Mouse (Mus musculus): ENCODE measurements around the gene Rint1. TPM values are rescaled to one million over a fixed set of nuclear protein-coding genes. Genes with fewer than 3 reads are reported as not detected.
A peak's percentile ranks its signal among the peaks of the same experiment; 100 is the strongest.

Gene Rint1
- 22.5 and 23.4 TPM in 2 replicates for total RNA-seq (2017)

- ATAC-seq (replicated peaks; ENCODE audit: low read depth, poor library complexity, severe bottlenecking) = peak; percentile 86
Observed at GRCm38 (mm10) chr5:23787536-23788389, at the start of gene Rint1. TSS of gene Rint1 (plus strand) at chr5:23787711.

DNA sequence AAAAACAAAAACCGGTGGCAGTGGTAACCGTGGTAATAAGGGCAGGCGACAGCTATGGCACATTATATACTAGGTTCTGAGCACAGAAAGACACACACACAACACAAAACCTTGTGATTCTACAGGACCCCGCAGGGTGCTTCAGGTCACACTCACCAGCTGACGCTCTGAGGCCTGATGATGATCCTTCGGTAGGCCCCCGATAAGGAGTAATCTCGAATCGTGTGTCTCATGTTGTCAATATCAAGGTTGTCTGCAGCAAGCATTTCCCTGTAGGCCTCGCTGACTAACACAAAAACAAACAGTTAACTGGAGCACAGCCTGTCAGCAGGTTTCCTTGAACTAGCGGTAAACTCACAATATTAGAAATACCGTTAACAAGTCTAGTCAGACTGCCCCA is 44.2 kb upstream of the Rint1 start:
- ATAC-seq (replicated peaks; ENCODE audit: low read depth, poor library complexity, severe bottlenecking) = no peak

DNA sequence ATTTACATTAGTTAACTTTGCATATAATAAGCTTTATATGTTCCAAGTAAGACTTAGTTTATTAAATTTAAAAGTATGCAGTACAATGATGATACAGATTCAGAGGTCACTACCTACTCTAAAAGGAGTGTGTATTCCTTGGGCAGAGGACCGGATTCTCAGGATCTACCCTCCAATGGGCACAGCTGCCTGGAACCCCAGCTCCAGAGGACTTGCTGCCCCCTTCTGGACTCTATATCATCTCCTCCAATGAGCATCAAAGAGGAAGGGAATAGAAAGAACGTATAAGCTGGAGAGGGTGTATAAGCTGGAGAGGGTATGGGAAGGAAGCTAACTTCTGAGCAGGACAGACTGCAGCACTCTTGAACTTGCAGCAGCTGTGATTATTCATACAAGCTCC is 37.6 kb upstream of the Rint1 start:
- ATAC-seq (replicated peaks; ENCODE audit: low read depth, poor library complexity, severe bottlenecking) = no peak

GRCm38 (mm10) chr5:23755591-23755990 is 31.9 kb upstream of the Rint1 start:
- ATAC-seq (replicated peaks; ENCODE audit: low read depth, poor library complexity, severe bottlenecking) = no peak

- ATAC-seq (replicated peaks; ENCODE audit: low read depth, poor library complexity, severe bottlenecking) = no peak
Observed at GRCm38 (mm10) chr5:23756368-23756767, 31.1 kb upstream of the Rint1 start.

- ATAC-seq (replicated peaks; ENCODE audit: low read depth, poor library complexity, severe bottlenecking) = peak; percentile 93
Observed at GRCm38 (mm10) chr5:23758633-23759032, 28.9 kb upstream of the Rint1 start.

DNA sequence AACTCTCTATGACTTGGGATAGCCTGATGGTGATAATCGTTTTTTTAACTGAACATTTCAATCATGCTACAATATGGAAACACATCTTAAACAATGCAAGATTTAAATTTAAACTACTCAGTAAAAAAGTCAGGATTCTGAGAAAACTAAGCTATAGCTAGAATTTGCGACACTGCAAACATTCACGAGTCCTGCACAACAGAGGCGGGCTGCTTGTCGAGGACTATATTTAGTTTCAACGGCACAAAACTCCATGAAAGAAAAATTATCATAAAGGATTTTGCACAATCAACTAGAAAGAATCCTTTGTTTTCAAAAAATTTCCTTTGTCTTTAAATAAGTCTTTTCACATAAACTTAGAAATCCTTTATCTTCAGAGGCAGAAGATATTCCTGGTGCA is 25.0 kb upstream of the Rint1 start:
- ATAC-seq (replicated peaks; ENCODE audit: low read depth, poor library complexity, severe bottlenecking) = no peak

DNA sequence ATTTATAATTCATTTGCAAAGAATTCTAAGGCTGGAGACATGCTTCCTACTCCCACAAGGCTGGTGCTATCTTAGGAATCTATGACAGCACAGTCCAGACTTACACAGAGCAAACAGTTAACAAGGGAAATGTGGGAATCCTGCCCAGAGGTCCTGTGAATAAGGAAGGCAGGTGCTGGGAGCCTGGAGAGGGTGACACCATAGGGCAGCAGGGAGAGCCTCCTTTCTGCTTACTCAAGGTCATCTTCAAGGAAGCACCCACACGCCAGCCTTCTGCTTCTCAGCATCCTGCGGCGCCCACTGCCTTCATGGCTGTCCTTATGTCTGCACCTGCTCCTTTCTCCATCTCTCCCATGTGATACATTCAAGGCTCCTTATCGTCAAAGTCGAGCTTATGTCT is 23.0 kb upstream of the Rint1 start:
- no peak for ATAC-seq (replicated peaks; ENCODE audit: low read depth, poor library complexity, severe bottlenecking)

DNA sequence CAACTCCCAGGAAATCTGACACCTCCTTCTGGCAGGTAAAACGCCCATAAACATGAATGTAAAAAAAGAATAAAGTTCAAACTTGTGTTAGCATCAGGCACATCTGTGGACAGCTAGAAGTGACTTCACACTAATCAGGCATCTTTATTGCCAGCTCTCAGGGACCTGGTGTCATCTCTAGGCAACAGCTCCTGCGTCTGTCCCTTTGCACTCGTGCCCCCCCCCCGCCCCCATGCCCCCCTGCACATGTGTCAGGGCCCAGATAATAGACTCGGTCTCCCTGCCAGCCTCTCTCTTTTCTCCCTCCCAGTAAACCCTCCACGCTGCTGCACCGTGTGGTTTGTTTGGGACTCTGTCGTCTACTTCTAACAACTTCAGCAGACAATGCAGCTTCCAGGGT is 16.4 kb upstream of the Rint1 start:
- peak; percentile 36; the same call in 1 of the 2 replicates for ATAC-seq (replicated peaks; ENCODE audit: low read depth, poor library complexity, severe bottlenecking)

GRCm38 (mm10) chr5:23774186-23774585 is 13.3 kb upstream of the Rint1 start:
- ATAC-seq (replicated peaks; ENCODE audit: low read depth, poor library complexity, severe bottlenecking) = no peak

- no peak for ATAC-seq (replicated peaks; ENCODE audit: low read depth, poor library complexity, severe bottlenecking)
Observed at GRCm38 (mm10) chr5:23780516-23780915, 7.0 kb upstream of the Rint1 start.

- no peak for ATAC-seq (replicated peaks; ENCODE audit: low read depth, poor library complexity, severe bottlenecking)
Observed at GRCm38 (mm10) chr5:23781172-23781571, 6.3 kb upstream of the Rint1 start.

GRCm38 (mm10) chr5:23782051-23782810 is 5.3 kb upstream of the Rint1 start:
- no peak for ATAC-seq (replicated peaks; ENCODE audit: low read depth, poor library complexity, severe bottlenecking)

DNA sequence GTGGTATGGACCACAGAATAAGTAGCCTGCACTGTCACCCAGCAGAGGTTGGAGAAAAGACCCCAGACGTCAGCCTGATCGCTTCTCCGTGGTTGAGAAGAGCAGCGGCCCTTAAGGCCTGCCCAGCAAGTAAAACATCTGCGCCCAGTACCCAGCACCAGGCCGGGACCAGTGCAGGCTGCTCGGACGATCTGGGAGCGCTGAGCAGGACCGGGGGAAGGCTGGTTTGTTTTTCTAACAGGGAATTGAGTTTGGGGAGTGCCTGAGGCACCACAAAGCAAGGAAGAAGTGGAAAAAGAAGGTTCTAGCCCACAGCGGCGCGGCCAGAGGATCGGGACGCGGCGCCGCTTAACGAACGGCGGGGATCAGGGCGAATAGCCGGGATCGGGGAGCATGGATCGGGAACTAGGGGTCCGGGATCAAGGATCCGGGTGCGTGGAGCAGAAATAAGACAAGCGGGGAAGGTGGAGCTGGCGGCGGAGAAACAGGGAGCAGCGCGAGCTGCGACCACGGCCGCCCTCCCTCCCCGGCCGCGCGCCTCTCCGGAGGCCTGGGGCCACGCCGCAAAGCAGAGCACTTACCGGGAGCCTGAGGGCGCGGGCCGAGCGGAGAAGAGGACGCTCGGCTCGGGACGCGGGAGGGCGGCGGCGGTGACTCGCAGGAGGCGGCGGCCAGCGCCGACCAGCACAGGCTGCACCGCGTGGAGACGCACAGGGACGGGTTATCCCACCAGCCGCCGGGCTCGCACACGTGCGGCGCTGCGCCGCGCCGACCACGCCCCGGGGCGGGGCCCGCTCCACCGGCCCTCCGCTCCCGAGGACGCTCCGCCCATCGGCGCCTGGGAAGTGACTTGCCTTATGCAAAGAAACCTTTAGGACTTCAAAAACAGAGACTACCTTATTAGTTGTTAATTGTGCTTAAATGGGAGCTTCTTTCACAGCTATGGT is 4.3 kb upstream of the Rint1 start, which contains the start of gene Pus7:
Gene Pus7 (minus strand): TSS at position 781 of the 947 bp plus-strand sequence.
- ATAC-seq (replicated peaks; ENCODE audit: low read depth, poor library complexity, severe bottlenecking) = peak; percentile 59

DNA sequence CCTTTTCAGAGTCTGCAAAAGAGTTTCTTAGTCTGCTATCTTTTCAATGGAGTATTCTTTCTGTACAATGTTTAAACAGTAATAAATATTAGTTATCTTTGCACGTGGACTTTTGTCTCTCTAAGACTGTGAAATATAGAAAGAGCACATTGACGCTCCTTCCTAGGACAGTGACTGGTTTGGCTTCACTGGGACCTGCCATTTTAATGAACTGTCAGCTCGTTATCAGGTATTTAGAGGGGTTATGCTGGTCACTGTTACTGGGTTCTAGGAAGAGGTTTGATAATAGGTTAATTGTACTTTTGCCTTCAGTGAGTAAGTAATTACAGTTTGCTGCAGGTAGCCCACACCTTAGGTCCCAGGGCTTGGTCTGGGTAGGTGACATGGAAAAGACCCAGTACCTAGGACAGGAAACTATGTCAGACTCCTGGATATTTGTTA is 899 bp downstream of the Rint1 start:
- ATAC-seq (replicated peaks; ENCODE audit: low read depth, poor library complexity, severe bottlenecking) = no peak

DNA sequence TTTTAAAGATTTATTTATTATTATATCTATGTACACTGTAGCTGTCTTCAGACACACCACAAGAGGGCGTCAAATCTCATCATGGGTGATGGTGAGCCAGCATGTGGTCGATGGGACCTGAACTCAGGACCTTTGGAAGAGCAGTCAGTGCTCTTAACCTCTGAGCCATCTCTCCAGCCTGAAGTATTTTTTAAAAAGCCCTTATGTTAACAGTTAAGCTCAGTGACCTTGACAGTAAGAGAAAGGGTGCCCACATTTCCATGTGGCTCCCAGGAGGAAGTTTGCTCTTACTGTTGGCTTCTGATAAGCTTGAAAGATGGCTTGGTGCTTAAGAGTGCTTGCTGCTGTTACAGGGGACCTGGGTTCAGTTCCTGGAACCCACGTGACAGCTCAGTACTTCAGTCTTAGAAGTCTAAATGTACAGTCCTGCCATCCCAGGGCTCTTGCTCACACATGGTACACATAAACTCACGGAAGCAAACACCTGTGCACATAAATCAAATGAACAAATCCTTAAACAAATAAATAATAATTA is 1.6 kb downstream of the Rint1 start:
- ATAC-seq (replicated peaks; ENCODE audit: low read depth, poor library complexity, severe bottlenecking) = no peak

DNA sequence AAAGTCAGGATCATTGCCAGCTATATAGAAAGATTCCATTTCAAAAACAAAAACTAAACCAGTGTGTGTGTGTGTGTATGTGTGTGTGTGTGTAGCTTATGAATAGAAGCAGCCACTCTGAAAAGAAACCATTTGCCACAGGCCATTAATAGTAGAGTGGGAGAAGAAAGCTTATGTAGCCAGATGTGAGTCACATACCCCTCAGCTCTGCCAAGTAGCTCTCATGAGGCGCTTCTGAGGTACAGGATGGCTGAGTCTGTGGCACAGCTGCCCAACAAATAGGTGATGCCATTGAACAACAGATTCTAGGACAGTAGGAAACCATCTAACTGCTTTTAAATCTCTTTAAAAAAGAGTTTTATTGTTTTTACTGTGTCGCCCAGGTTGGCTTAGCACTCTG is 5.2 kb downstream of the Rint1 start:
- ATAC-seq (replicated peaks; ENCODE audit: low read depth, poor library complexity, severe bottlenecking) = no peak

- ATAC-seq (replicated peaks; ENCODE audit: low read depth, poor library complexity, severe bottlenecking) = no peak
Observed at GRCm38 (mm10) chr5:23814841-23815240, 27.3 kb downstream of the Rint1 start.

DNA sequence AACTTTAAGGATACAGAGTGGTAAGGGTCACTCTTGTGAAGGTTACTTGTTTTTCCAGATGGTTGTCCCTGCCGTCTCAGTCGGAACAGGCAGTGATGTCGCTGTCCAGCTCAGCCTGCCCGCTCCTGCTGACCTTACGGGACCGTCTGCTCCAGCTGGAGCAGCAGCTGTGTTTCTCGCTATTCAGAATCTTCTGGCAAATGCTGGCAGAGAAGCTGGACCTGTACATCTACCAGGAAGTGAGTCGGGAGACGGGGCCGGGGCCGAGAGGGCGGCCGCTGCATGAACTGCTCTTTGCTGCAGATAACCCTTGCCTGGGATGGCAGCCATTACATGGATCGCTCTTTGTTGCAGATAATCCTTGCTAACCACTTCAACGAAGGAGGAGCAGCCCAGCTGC is 29.2 kb downstream of the Rint1 start:
- ATAC-seq (replicated peaks; ENCODE audit: low read depth, poor library complexity, severe bottlenecking) = no peak

DNA sequence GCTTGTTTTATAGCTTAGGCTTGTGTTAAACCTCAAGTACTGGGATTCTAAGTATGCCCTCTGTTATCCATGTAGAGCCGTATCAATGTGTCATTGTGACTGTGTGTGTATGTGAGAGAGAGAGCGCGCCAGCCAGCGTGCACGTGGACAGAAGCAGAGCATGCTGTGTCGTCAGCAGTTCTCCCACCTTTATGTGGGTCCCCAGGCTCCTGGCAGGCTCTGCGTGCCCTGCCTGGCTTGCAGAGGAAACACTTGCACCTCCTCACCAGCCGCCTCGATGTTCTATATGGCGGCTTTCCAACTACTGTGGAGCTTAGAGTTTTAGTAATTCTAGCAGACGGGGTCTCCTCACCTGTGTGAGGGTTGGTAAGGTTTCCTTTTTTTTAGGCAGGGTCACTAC is 34.8 kb downstream of the Rint1 start:
- ATAC-seq (replicated peaks; ENCODE audit: low read depth, poor library complexity, severe bottlenecking) = no peak
